Mouse (Mus musculus) neural tube, embryonic 15.5 days (tissue): Measurements from ENCODE around the gene Negr1. TPM values are rescaled to one million over a fixed set of nuclear protein-coding genes. Genes with fewer than 3 reads are reported as not detected.

Experiments
- ATAC-seq: fragments of 200-750 bp; cut with Nextera tagmentation; 2 replicates; pipeline ENCODE4 v1.8.0; 2017; ENCODE audit warnings: mild to moderate bottlenecking, moderate TSS enrichment, moderate library complexity; ENCODE audit not compliant: low FRiP score
- H3K27ac ChIP-seq: fragments of 300-500 bp; sonication (generic); replicated peaks from 2 replicates; pipeline ENCODE4 v1.5.1; 2015; ENCODE audit warnings: mild to moderate bottlenecking, inconsistent platforms
- H3K27me3 ChIP-seq: fragments of 300-500 bp; sonication (generic); replicated peaks from 2 replicates; pipeline ENCODE4 v1.6.1; 2015; ENCODE audit warnings: inconsistent platforms
- H3K36me3 ChIP-seq: fragments of 300-500 bp; sonication (generic); 2 replicates; pipeline ENCODE4 v1.6.1; 2015; ENCODE audit warnings: inconsistent platforms
- H3K4me1 ChIP-seq: fragments of 300-500 bp; sonication (generic); 2 replicates; pipeline ENCODE4 v1.6.1; 2015; ENCODE audit warnings: inconsistent platforms
- H3K4me2 ChIP-seq: fragments of 300-500 bp; sonication (generic); 2 replicates; pipeline ENCODE4 v1.6.1; 2015; ENCODE audit warnings: inconsistent platforms, mild to moderate bottlenecking, moderate library complexity
- H3K4me3 ChIP-seq: fragments of 300-500 bp; sonication (generic); replicated peaks from 2 replicates; pipeline ENCODE4 v1.5.1; 2015; ENCODE audit warnings: mild to moderate bottlenecking, inconsistent platforms
- H3K9ac ChIP-seq: fragments of 300-500 bp; sonication (generic); replicated peaks from 2 replicates; pipeline ENCODE4 v1.6.1; 2015; ENCODE audit warnings: mild to moderate bottlenecking, inconsistent platforms
- H3K9me3 ChIP-seq: fragments of 300-500 bp; sonication (generic); replicated peaks from 2 replicates; pipeline ENCODE4 v1.6.1; 2016; ENCODE audit warnings: inconsistent platforms
- WGBS: fragments of 180-500 bp; shearing (Covaris S2); methylation state at CpG from one replicate; pipeline ENCODE4 v1.1.7; 2015; ENCODE audit warnings: mixed read lengths; 5-methylcytosine and 5-hydroxymethylcytosine counted together
- polyA plus RNA-seq: library from polyadenylated mRNA; unstranded; fragments of >200 nt; fragmentation: Nextera tagmentation; extraction: Ambion mirVana; gene quantifications from 2 replicates; pipeline ENCODE4 v1.2.1, GENCODE M21; 2015

Gene Negr1
- polyA plus RNA-seq, 1 experiment from 2014 or later = 48.6 TPM

- no peak overlapping the region for H3K4me3 ChIP-seq
- H3K27me3 ChIP-seq = no peaks in the 10 kb centered on the region
- H3K9ac ChIP-seq = no peak overlapping the region
- 82% methylated on average over 1 of the region's 1 CpGs for WGBS
- no peak overlapping the region for H3K4me2 ChIP-seq
- no peaks in the 10 kb centered on the region for H3K9me3 ChIP-seq
- ATAC-seq = no peak
- H3K36me3 ChIP-seq = no peaks in the 10 kb centered on the region
- no peaks in the 10 kb centered on the region for H3K4me1 ChIP-seq
- H3K27ac ChIP-seq = no peak overlapping the region
Measured at GRCm38 (mm10) chr3:156883873-156884272, 322.3 kb downstream of the Negr1 start.

GRCm38 (mm10) chr3:156885689-156886088 is 324.1 kb downstream of the Negr1 start:
- H3K27ac ChIP-seq = no peak overlapping the region
- H3K4me1 ChIP-seq = no peaks in the 10 kb centered on the region
- no peaks in the 10 kb centered on the region for H3K27me3 ChIP-seq
- H3K9ac ChIP-seq = no peak overlapping the region
- no peaks in the 10 kb centered on the region for H3K36me3 ChIP-seq
- no peak overlapping the region for H3K4me2 ChIP-seq
- no peaks in the 10 kb centered on the region for H3K9me3 ChIP-seq
- WGBS = 89% methylated on average over 1 of the region's 1 CpGs
- no peak for ATAC-seq
- H3K4me3 ChIP-seq = no peak overlapping the region

GRCm38 (mm10) chr3:156886915-156887314 is 325.3 kb downstream of the Negr1 start:
- no peak overlapping the region for H3K4me3 ChIP-seq
- no peaks in the 10 kb centered on the region for H3K27me3 ChIP-seq
- H3K36me3 ChIP-seq = no peaks in the 10 kb centered on the region
- H3K4me1 ChIP-seq = no peaks in the 10 kb centered on the region
- H3K9me3 ChIP-seq = no peaks in the 10 kb centered on the region
- no peak overlapping the region for H3K4me2 ChIP-seq
- no peak overlapping the region for H3K9ac ChIP-seq
- 41% methylated on average over 3 of the region's 3 CpGs for WGBS
- peak; percentile 45; the same call in 1 of the 2 replicates for ATAC-seq
- H3K27ac ChIP-seq = no peak overlapping the region

GRCm38 (mm10) chr3:156890986-156891385 is 329.4 kb downstream of the Negr1 start:
- no peak for ATAC-seq
- H3K9me3 ChIP-seq = no peaks in the 10 kb centered on the region

GRCm38 (mm10) chr3:156895322-156895721 is 333.7 kb downstream of the Negr1 start:
- H3K4me2 ChIP-seq = no peak overlapping the region
- no peak for ATAC-seq
- H3K27ac ChIP-seq = no peak overlapping the region
- WGBS = 41% methylated on average over 4 of the region's 4 CpGs
- H3K4me1 ChIP-seq = peaks cover 8% of the 10 kb centered on the region; the same call in 1 of the 2 replicates
- H3K4me3 ChIP-seq = no peak overlapping the region
- no peak overlapping the region for H3K9ac ChIP-seq
- H3K27me3 ChIP-seq = no peaks in the 10 kb centered on the region
- no peaks in the 10 kb centered on the region for H3K36me3 ChIP-seq
- H3K9me3 ChIP-seq = no peaks in the 10 kb centered on the region

More at GRCm38 (mm10) chr3:156890986-156891385, 329.4 kb downstream of the Negr1 start:
- WGBS = 71% methylated on average over 4 of the region's 4 CpGs
- Histone ChIP-seq H3K9ac (no peak overlapping the region), H3K36me3 (no peaks in the 10 kb centered on the region), H3K4me3 (no peak overlapping the region), H3K4me1 (peaks cover 8% of the 10 kb centered on the region; the same call in 1 of the 2 replicates), H3K27me3 (no peaks in the 10 kb centered on the region), H3K4me2 (no peak overlapping the region), H3K27ac (no peak overlapping the region)

GRCm38 (mm10) chr3:156896106-156896505 is 334.5 kb downstream of the Negr1 start:
- peaks cover 8% of the 10 kb centered on the region; the same call in 1 of the 2 replicates for H3K4me1 ChIP-seq
- H3K27me3 ChIP-seq = no peaks in the 10 kb centered on the region
- no peak overlapping the region for H3K4me2 ChIP-seq
- H3K9me3 ChIP-seq = no peaks in the 10 kb centered on the region
- 86% methylated on average over 4 of the region's 4 CpGs for WGBS
- no peaks in the 10 kb centered on the region for H3K36me3 ChIP-seq
- H3K9ac ChIP-seq = no peak overlapping the region
- no peak for ATAC-seq
- H3K4me3 ChIP-seq = no peak overlapping the region
- H3K27ac ChIP-seq = no peak overlapping the region

GRCm38 (mm10) chr3:156896552-156896951 is 335.0 kb downstream of the Negr1 start:
- Histone ChIP-seq H3K4me1 (peaks cover 8% of the 10 kb centered on the region; the same call in 1 of the 2 replicates), H3K4me2 (no peak overlapping the region), H3K4me3 (no peak overlapping the region), H3K27ac (no peak overlapping the region), H3K36me3 (no peaks in the 10 kb centered on the region), H3K9ac (no peak overlapping the region), H3K27me3 (no peaks in the 10 kb centered on the region), H3K9me3 (no peaks in the 10 kb centered on the region)
- ATAC-seq = no peak
- 65% methylated on average over 1 of the region's 1 CpGs for WGBS

GRCm38 (mm10) chr3:156901140-156901539 is 339.5 kb downstream of the Negr1 start:
- ATAC-seq = no peak
- no peak overlapping the region for H3K4me3 ChIP-seq
- 0 out of 2 replicates have a peak, but pooled peaks cover 6% of the 10 kb centered on the region for H3K4me1 ChIP-seq
- H3K27ac ChIP-seq = no peak overlapping the region
- no peaks in the 10 kb centered on the region for H3K36me3 ChIP-seq
- no peaks in the 10 kb centered on the region for H3K9me3 ChIP-seq
- H3K9ac ChIP-seq = no peak overlapping the region
- no peak overlapping the region for H3K4me2 ChIP-seq
- WGBS = 94% methylated on average over 3 of the region's 3 CpGs
- H3K27me3 ChIP-seq = no peaks in the 10 kb centered on the region

GRCm38 (mm10) chr3:156903925-156904576 is 342.5 kb downstream of the Negr1 start:
- H3K36me3 ChIP-seq = no peaks in the 10 kb centered on the region
- no peak for ATAC-seq
- H3K4me3 ChIP-seq = no peak overlapping the region
- 41% methylated on average over 9 of the region's 9 CpGs for WGBS
- 0 out of 2 replicates have a peak, but pooled peaks cover 6% of the 10 kb centered on the region for H3K4me1 ChIP-seq
- peak overlapping the region; percentile 54; the same call in 1 of the 2 replicates for H3K27ac ChIP-seq
- no peak overlapping the region for H3K9ac ChIP-seq
- no peak overlapping the region for H3K4me2 ChIP-seq
- no peaks in the 10 kb centered on the region for H3K27me3 ChIP-seq
- no peaks in the 10 kb centered on the region for H3K9me3 ChIP-seq

GRCm38 (mm10) chr3:156912816-156913215 is 351.2 kb downstream of the Negr1 start:
- H3K27me3 ChIP-seq = no peaks in the 10 kb centered on the region
- no peaks in the 10 kb centered on the region for H3K9me3 ChIP-seq
- no peak overlapping the region for H3K4me3 ChIP-seq
- no peaks in the 10 kb centered on the region for H3K4me1 ChIP-seq
- no peak overlapping the region for H3K4me2 ChIP-seq
- 93% methylated on average over 3 of the region's 3 CpGs for WGBS
- H3K9ac ChIP-seq = no peak overlapping the region
- no peak overlapping the region for H3K27ac ChIP-seq
- no peak for ATAC-seq
- no peaks in the 10 kb centered on the region for H3K36me3 ChIP-seq

- Histone ChIP-seq H3K4me3 (no peak overlapping the region), H3K27ac (no peak overlapping the region)
- ATAC-seq = no peak
Measured at GRCm38 (mm10) chr3:156921369-156921768, 359.8 kb downstream of the Negr1 start.

GRCm38 (mm10) chr3:156923159-156923558 is 361.6 kb downstream of the Negr1 start:
- no peaks in the 10 kb centered on the region for H3K9me3 ChIP-seq
- no peak for ATAC-seq
- H3K4me3 ChIP-seq = no peak overlapping the region
- H3K9ac ChIP-seq = no peak overlapping the region
- H3K4me2 ChIP-seq = no peak overlapping the region
- WGBS = 74% methylated on average over 1 of the region's 1 CpGs
- no peaks in the 10 kb centered on the region for H3K4me1 ChIP-seq
- no peak overlapping the region for H3K27ac ChIP-seq
- no peaks in the 10 kb centered on the region for H3K27me3 ChIP-seq
- no peaks in the 10 kb centered on the region for H3K36me3 ChIP-seq

More at GRCm38 (mm10) chr3:156921369-156921768, 359.8 kb downstream of the Negr1 start:
- H3K9ac ChIP-seq = no peak overlapping the region
- H3K36me3 ChIP-seq = no peaks in the 10 kb centered on the region
- H3K9me3 ChIP-seq = no peaks in the 10 kb centered on the region
- H3K4me2 ChIP-seq = no peak overlapping the region
- H3K4me1 ChIP-seq = no peaks in the 10 kb centered on the region
- no peaks in the 10 kb centered on the region for H3K27me3 ChIP-seq
